Mouse (Mus musculus) small intestine, adult 2 months (tissue): Measurements from ENCODE around the gene Aff4.

Experiments
- CTCF ChIP-seq: fragments of 200-500 bp; IDR thresholded peaks from 2 replicates; pipeline ENCODE4 v1.5.1; 2012; ENCODE audit warnings: low read depth, mild to moderate bottlenecking, control low read depth, inconsistent platforms, low read length, moderate library complexity, mixed read lengths; ENCODE audit not compliant: insufficient replicate concordance, insufficient read length; ENCODE audit errors: extremely low read depth
- POLR2A ChIP-seq: fragments of 200-500 bp; IDR thresholded peaks from 2 replicates; pipeline ENCODE4 v1.6.1; 2012; ENCODE audit warnings: low read depth, mild to moderate bottlenecking, control low read depth, inconsistent platforms, low read length, moderate library complexity

- TF ChIP-seq CTCF (no peak), POLR2A (no peak)
Observed at GRCm38 (mm10) chr11:53308884-53309310, 41.7 kb upstream of the Aff4 start.
